Mouse (Mus musculus): ENCODE measurements around the gene Ppara.

The Ppara gene

GRCm38 (mm10) chr15:85705013-85705528, 29.7 kb upstream of the Ppara start:
- no peak for DNase-seq (ENCODE audit: low spot score)

GRCm38 (mm10) chr15:85705566-85706332, 29.0 kb upstream of the Ppara start:
- DNase-seq (ENCODE audit: low spot score) = peak; percentile 32

DNA sequence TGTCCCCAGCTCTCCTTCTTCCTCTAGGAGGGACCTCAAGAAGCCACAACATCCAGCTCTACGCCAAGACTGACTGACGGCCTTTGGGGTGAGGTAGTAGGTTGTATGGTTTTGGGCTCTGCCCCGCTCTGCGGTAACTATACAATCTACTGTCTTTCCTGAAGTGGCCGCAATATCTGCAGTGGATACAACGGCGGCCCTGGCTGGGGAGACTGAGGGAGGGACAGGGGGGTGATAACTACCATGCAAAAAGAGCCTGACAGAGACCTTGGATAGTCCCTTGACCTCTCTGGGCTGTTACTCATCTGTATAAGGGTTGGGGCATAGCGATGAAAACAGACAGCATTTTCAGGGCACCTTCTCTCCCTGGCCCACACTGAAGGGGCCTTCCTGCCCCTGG, 28.3 kb upstream of the Ppara start:
- no peak for DNase-seq (ENCODE audit: low spot score)

DNA sequence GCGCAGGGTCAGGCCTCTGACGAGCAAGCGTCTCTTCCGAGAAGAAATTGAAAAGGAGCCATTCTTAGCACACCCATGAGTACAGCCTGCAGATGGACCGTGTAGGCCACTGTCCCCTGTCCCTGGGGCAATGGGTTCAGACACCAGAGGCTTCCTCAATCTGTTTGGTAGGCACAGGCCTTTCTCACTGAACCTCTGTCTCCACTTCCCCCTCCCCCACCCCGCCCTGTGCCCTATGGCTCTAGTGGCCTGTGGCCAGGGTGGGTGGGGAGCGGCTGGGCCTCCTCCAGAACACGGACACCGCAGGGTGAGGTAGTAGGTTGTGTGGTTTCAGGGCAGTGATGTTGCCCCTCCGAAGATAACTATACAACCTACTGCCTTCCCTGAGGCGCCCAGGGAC, 27.8 kb upstream of the Ppara start:
- DNase-seq (ENCODE audit: low spot score) = peak; percentile 39

GRCm38 (mm10) chr15:85707458-85708030, 27.2 kb upstream of the Ppara start:
- DNase-seq (ENCODE audit: low spot score) = peak; percentile 53

DNA sequence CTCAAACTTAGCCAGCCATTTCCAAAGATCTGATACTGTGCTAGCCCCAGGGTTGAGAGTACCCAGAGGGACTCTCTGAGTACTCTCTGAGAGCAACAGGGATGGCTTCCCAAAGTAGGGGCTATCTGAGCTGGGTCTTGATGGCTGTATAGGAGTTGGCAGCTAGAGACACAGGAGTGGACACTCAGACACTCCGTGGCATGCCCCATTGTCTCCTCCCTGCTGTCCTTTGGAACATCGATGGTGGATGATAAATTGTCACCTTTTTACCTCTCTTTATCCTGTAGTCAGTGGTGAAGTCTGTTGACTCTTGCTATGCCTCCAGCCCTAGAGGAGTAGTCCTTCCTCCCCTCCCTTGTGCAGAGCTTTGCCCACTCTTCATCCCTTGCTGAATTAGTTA, 26.6 kb upstream of the Ppara start:
- DNase-seq (ENCODE audit: low spot score) = no peak

DNA sequence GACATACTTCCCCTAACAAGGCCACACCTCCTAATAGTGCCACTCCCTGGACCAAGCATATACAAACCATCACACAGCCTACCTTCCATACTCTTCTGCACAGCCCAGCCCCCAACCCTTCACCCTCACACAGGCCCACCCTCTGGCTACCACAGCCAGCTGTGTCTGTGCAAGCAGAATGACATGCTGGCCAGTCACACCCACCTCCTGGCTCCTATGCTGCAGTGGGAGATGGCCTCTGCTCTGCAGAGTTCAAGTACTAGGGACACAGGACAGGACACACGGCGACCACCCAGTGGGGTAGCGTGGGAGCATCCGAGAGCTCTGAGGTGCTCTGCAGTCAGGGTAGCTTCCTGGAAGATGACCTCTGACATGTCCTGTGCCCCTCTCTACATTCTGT, 25.9 kb upstream of the Ppara start:
- no peak for DNase-seq (ENCODE audit: low spot score)

- DNase-seq (ENCODE audit: low spot score) = peak; percentile 90
Measured at GRCm38 (mm10) chr15:85709268-85709973, 25.4 kb upstream of the Ppara start.

GRCm38 (mm10) chr15:85710179-85710578, 24.6 kb upstream of the Ppara start:
- peak; percentile 91 for DNase-seq (ENCODE audit: low spot score)

- no peak for DNase-seq (ENCODE audit: low spot score)
Measured at GRCm38 (mm10) chr15:85710641-85711580, 23.9 kb upstream of the Ppara start.

DNA sequence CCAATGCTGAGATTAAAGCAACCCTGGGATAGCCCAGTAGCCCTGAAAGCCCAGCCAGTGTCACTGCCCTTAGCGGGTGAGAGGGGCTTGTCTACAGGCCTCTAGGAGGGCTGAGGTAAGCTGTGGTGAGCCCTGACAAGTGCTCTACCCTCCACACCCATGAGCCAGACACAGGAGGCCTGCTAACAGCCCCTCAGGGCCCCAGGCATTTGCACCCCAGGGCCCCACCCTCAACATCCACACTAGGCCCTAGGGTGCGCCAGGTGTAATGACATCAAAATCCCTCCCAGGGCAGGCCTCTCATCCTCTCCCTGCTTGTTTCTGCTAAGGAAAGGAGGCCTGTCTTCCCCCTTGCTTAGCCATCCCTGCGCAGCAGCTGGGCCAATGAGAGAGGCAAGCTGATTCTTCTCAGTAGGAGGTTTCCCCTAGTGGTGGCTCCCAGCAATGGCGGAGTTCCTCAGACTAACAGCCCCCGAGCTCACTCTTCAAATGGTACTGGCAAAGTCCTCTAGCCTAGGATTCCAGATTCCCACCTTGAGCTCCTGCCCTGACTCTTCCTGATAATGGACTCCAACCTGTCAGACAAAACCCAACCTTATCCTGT, 22.1 kb upstream of the Ppara start:
- peak; percentile 81 for DNase-seq (ENCODE audit: low spot score)

- no peak for DNase-seq (ENCODE audit: low spot score)
Measured at GRCm38 (mm10) chr15:85713417-85713816, 21.4 kb upstream of the Ppara start.

- DNase-seq (ENCODE audit: low spot score) = no peak
Measured at GRCm38 (mm10) chr15:85715059-85715458, 19.7 kb upstream of the Ppara start.

DNA sequence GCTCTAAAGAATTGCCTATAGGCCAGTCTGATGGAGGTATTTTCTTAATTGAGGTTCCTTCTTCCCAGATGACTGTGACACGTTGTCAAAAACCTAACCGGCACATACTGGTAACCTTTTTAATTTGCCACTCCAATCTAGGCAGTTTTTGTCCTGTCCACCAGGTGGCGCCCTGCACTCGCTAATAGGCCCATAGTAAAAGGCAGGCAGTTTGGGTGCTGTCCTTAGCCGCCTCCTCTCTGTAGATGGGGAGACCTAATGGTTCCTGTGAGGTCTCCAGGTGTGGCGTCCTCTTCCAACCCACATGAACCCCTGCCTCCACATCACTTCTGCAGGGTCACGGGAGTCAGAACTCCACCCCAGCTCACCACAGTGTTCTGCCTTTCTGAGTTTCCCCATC, 18.7 kb upstream of the Ppara start:
- DNase-seq (ENCODE audit: low spot score) = peak; percentile 89

DNA sequence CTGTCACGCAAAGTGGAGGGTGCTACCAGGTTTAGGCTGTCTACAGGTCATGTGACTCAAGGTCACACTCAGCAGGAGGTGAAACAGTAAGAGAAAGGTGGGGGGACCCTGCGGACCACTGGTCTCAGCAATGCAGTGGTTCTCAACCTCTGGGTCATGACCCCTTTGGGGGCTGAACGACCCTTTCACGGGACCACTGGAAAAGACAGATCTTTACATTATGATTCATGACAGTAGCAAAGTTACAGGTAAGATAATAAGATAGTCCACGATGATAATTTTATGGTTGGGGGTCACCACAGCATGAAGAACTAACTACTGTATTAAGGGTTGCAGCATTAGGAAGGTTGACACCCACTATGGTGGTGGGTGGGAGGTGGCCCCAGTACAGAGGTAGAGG, 18.2 kb upstream of the Ppara start:
- no peak for DNase-seq (ENCODE audit: low spot score)

- no peak for DNase-seq (ENCODE audit: low spot score)
Measured at GRCm38 (mm10) chr15:85717008-85717407, 17.8 kb upstream of the Ppara start.

DNA sequence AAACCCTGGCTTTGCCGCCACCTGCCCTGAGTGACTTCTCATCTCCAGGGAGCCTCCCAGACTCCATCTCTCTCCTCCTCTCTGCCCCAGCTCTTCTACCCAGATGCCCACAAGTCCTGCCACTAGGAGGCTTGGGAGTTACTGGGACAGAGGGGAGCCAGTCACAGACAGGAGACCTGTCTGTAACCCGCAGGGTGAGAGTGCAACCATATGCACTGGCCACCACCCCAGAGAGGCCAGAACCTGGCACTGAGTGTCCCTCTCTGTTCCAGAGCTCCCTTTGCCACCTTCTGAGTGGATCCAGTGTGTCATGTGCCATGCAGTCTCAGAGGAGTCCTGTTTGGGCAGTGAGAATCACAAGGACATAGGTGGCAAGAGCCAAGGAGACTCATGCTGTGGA, 17.0 kb upstream of the Ppara start:
- DNase-seq (ENCODE audit: low spot score) = peak; percentile 54

- no peak for DNase-seq (ENCODE audit: low spot score)
Measured at GRCm38 (mm10) chr15:85719017-85719416, 15.8 kb upstream of the Ppara start.

- DNase-seq (ENCODE audit: low spot score) = peak; percentile 74
Measured at GRCm38 (mm10) chr15:85720366-85720841, 14.4 kb upstream of the Ppara start.

DNA sequence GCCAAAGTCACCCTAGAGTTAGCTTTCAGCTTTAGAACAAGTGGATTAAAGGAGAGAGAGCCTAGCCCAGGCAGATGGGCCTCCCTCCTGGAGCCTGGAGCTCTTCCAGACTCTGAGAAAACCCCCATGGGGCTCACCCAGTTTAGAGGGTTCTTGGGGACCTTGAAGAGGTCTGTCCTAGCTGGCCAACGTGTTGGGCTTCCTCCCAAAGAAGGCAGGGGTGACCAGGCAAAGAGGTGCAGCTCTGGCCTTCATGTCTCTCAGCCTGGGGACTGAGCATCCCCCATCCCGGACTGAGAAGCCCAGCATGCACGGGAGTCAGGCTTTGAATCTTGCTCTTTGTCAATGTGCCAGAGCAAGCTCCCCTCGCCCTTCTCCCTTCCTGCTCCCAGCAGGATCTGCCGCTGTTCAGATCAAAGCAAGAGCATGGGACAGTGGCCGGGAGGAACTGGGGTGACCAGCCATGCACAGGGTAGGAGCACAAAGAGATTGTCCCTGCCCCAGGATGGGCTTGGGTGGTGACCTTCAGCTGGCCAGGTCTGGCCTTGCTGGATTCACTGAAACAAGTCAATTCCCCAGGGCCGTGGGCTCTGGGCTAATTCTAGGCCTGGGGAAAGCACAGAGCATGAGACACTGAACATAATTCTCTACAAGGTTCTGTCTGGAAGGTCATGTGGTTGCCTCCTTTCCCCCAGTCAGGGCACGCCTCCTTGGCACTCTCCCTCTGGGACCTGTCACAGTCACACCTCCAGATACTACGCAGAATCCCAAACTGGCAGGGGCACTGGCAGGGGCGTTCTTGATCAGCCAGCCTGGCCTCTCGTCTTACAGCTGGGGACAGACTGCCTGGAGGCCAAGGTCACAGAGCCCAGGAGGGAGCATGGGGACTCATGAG, 10.3 kb upstream of the Ppara start:
- DNase-seq (ENCODE audit: low spot score) = peak; percentile 98

Measured in MN1 (cell line).